Mouse (Mus musculus): ENCODE measurements around the gene Gm3005.
"Not testable (repeated sequence)": the region's sequence is repeated elsewhere in the genome, so short reads cannot be mapped to it uniquely, and the experiment has no call there.

DNA sequence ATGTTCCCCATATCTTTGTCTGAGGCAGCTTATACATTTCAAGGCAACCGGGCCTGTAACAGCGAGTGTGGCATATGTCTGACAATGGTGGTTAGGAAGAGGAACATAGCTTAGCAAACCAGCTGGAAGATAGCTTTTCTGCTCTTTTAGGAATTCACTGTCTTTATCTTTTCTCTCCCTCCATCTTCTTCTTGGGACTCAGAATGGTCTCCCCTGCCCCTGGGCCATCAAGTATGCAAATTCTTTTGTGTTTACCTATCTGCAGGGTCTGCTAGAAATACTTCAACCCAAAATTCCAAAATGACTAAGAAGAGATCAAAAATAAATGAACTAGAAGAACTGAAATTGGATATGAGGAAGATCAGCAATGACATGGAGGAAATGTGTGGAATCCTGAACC is at the start of gene Gm3005:
- not testable (repeated sequence) for TF ChIP-seq CTCF (IDR thresholded peaks at IDR 0.05; ENCODE audit: control insufficient read depth, insufficient read depth, insufficient read length); MAX (IDR thresholded peaks at IDR 0.05); USF1 (IDR thresholded peaks at IDR 0.05; ENCODE audit: low read depth)
